ENCODE assay signal across 11 mouse cellular contexts in genomic region chr10:116261559-116261958, GRCm38 (mm10). TPM values are rescaled to one million over a fixed set of nuclear protein-coding genes. Genes with fewer than 3 reads are reported as not detected.
DNase-seq lines count a peak whose midpoint lies in the region; ATAC-seq and TF ChIP-seq lines count a peak whose summit lies in the region.
"Had no signal": no experiment of that assay in that cellular context is flagged by ENCODE, and none has a peak within 500 bp of the region (broad histone marks: within the 10 kb centered on the region; RNA-seq: fewer than 3 reads in every experiment).

No protein-coding gene starts in this region.

- WGBS in forebrain, embryonic 15.5 days = 72% methylated on average over 5 of the region's 5 CpGs
- 76% methylated on average over 5 of the region's 5 CpGs for WGBS in forebrain, embryonic 10.5 days
- 56% methylated on average over 5 of the region's 5 CpGs for WGBS in hindbrain, postnatal 0 days
- 71% methylated on average over 5 of the region's 5 CpGs for WGBS in hindbrain, embryonic 12.5 days
- WGBS in midbrain, embryonic 16.5 days = 56% methylated on average over 5 of the region's 5 CpGs
- 54% methylated on average over 5 of the region's 5 CpGs for WGBS in midbrain, embryonic 15.5 days
- WGBS in limb, embryonic 14.5 days = 68% methylated on average over 5 of the region's 5 CpGs
- WGBS in stomach, postnatal 0 days = 59% methylated on average over 5 of the region's 5 CpGs

- no peak for TF ChIP-seq CTCF in hindbrain, postnatal 0 days (IDR thresholded peaks at IDR 0.05; ENCODE audit: low read depth)
- no peak for TF ChIP-seq CTCF in stomach, postnatal 0 days (IDR thresholded peaks at IDR 0.05; ENCODE audit: low read depth)

- ATAC-seq in forebrain, embryonic 15.5 days (replicated peaks) = no peak
- no peak for ATAC-seq in hindbrain, postnatal 0 days
- no peak for ATAC-seq in hindbrain, embryonic 12.5 days (ENCODE audit: low FRiP score)
- ATAC-seq in midbrain, embryonic 16.5 days = peak; percentile 51; the same call in 1 of the 2 replicates
- no peak for ATAC-seq in midbrain, embryonic 15.5 days (replicated peaks)
- 0 out of 2 replicates have a peak, but pooled peaks have one; percentile 12 for ATAC-seq in limb, embryonic 14.5 days (ENCODE audit: low FRiP score, low read depth)
- no peak for ATAC-seq in stomach, postnatal 0 days (ENCODE audit: low FRiP score, low TSS enrichment)

- TF ChIP-seq EP300 in stomach, postnatal 0 days (optimal IDR thresholded peaks at IDR 0.05) = no peak

- H3K4me2 ChIP-seq in forebrain, embryonic 15.5 days (replicated peaks) = no peak overlapping the region
- H3K4me2 ChIP-seq in hindbrain, postnatal 0 days (ENCODE audit: low read depth, low read length) = no peak overlapping the region
- H3K4me2 ChIP-seq in hindbrain, embryonic 12.5 days (replicated peaks) = no peak overlapping the region
- H3K4me2 ChIP-seq in midbrain, embryonic 16.5 days (ENCODE audit: low read length) = no peak overlapping the region
- H3K4me2 ChIP-seq in midbrain, embryonic 15.5 days = no peak overlapping the region
- no peak overlapping the region for H3K4me2 ChIP-seq in limb, embryonic 14.5 days (replicated peaks; ENCODE audit: low read depth, low read length, severe bottlenecking)
- no peak overlapping the region for H3K4me2 ChIP-seq in stomach, postnatal 0 days (replicated peaks; ENCODE audit: low read depth)
- H3K4me2 ChIP-seq: embryonic facial prominence, embryonic 12.5 days had no signal

- H3K4me1 ChIP-seq in forebrain, embryonic 15.5 days = peaks cover 3% of the 10 kb centered on the region; the same call in 1 of the 2 replicates
- peaks cover 12% of the 10 kb centered on the region for H3K4me1 ChIP-seq in forebrain, embryonic 10.5 days
- no peaks in the 10 kb centered on the region for H3K4me1 ChIP-seq in hindbrain, postnatal 0 days (ENCODE audit: insufficient read depth, low read length)
- H3K4me1 ChIP-seq in hindbrain, embryonic 12.5 days = no peaks in the 10 kb centered on the region
- no peaks in the 10 kb centered on the region for H3K4me1 ChIP-seq in midbrain, embryonic 16.5 days (ENCODE audit: control insufficient read depth, insufficient read depth, low read length)
- no peaks in the 10 kb centered on the region; the same call in 1 of the 2 replicates for H3K4me1 ChIP-seq in midbrain, embryonic 15.5 days
- H3K4me1 ChIP-seq in limb, embryonic 14.5 days (ENCODE audit: control insufficient read depth, insufficient read depth, low read length) = peaks cover 12% of the 10 kb centered on the region; the same call in 1 of the 2 replicates
- no peaks in the 10 kb centered on the region for H3K4me1 ChIP-seq in stomach, postnatal 0 days (replicated peaks; ENCODE audit: control insufficient read depth, insufficient read depth)
- H3K4me1 ChIP-seq: embryonic facial prominence, embryonic 12.5 days had no signal

- TF ChIP-seq POLR2A in limb, embryonic 14.5 days (IDR thresholded peaks at IDR 0.05; ENCODE audit: borderline replicate concordance, extremely low read depth, insufficient read depth, insufficient read length) = no peak

- no peaks in the 10 kb centered on the region for H3K36me3 ChIP-seq in forebrain, embryonic 15.5 days
- no peaks in the 10 kb centered on the region for H3K36me3 ChIP-seq in forebrain, embryonic 10.5 days (replicated peaks)
- H3K36me3 ChIP-seq in hindbrain, postnatal 0 days (ENCODE audit: insufficient read depth, low read length) = no peaks in the 10 kb centered on the region
- H3K36me3 ChIP-seq in hindbrain, embryonic 12.5 days = no peaks in the 10 kb centered on the region
- no peaks in the 10 kb centered on the region for H3K36me3 ChIP-seq in midbrain, embryonic 16.5 days (ENCODE audit: control insufficient read depth, insufficient read depth, low read length)
- no peaks in the 10 kb centered on the region for H3K36me3 ChIP-seq in midbrain, embryonic 15.5 days (replicated peaks)
- no peaks in the 10 kb centered on the region for H3K36me3 ChIP-seq in limb, embryonic 14.5 days (ENCODE audit: control insufficient read depth, insufficient read depth, low read length)
- no peaks in the 10 kb centered on the region for H3K36me3 ChIP-seq in stomach, postnatal 0 days (ENCODE audit: control insufficient read depth, insufficient read depth, low read length)
- H3K36me3 ChIP-seq: embryonic facial prominence, embryonic 12.5 days had no signal

- no peak for DNase-seq in forebrain, embryonic 10.5 days (ENCODE audit: extremely low spot score, low spot score)
- DNase-seq in hindbrain, postnatal 0 days (ENCODE audit: low spot score) = no peak
- DNase-seq in limb, embryonic 14.5 days (ENCODE audit: low spot score) = no peak
- no peak for DNase-seq in stomach, postnatal 0 days (ENCODE audit: low spot score)
- DNase-seq: cerebellum, adult 8-10 months had no signal

- no peak overlapping the region for H3K4me3 ChIP-seq in forebrain, embryonic 15.5 days
- H3K4me3 ChIP-seq in forebrain, embryonic 10.5 days = no peak overlapping the region
- no peak overlapping the region for H3K4me3 ChIP-seq in hindbrain, postnatal 0 days (ENCODE audit: low read length)
- H3K4me3 ChIP-seq in hindbrain, embryonic 12.5 days = no peak overlapping the region
- no peak overlapping the region for H3K4me3 ChIP-seq in midbrain, embryonic 16.5 days (ENCODE audit: low read depth, low read length)
- no peak overlapping the region for H3K4me3 ChIP-seq in midbrain, embryonic 15.5 days
- no peak overlapping the region for H3K4me3 ChIP-seq in limb, embryonic 14.5 days (replicated peaks; ENCODE audit: low read length)
- H3K4me3 ChIP-seq in stomach, postnatal 0 days (ENCODE audit: low read depth, low read length) = no peak overlapping the region
- H3K4me3 ChIP-seq: embryonic facial prominence, embryonic 12.5 days had no signal

- no peaks in the 10 kb centered on the region for H3K27me3 ChIP-seq in forebrain, embryonic 15.5 days
- H3K27me3 ChIP-seq in forebrain, embryonic 10.5 days (ENCODE audit: poor library complexity, severe bottlenecking) = no peaks in the 10 kb centered on the region
- H3K27me3 ChIP-seq in hindbrain, postnatal 0 days (ENCODE audit: insufficient read depth, low read length) = no peaks in the 10 kb centered on the region
- H3K27me3 ChIP-seq in hindbrain, embryonic 12.5 days = no peaks in the 10 kb centered on the region
- no peaks in the 10 kb centered on the region for H3K27me3 ChIP-seq in midbrain, embryonic 16.5 days (ENCODE audit: control insufficient read depth, insufficient read depth, low read depth, low read length)
- H3K27me3 ChIP-seq in midbrain, embryonic 15.5 days (replicated peaks) = no peaks in the 10 kb centered on the region
- no peaks in the 10 kb centered on the region for H3K27me3 ChIP-seq in limb, embryonic 14.5 days (ENCODE audit: control insufficient read depth, insufficient read depth, low read length)
- H3K27me3 ChIP-seq in stomach, postnatal 0 days (ENCODE audit: control insufficient read depth, insufficient read depth, low read length) = no peaks in the 10 kb centered on the region
- H3K27me3 ChIP-seq: embryonic facial prominence, embryonic 12.5 days had no signal

- no peak overlapping the region for H3K9ac ChIP-seq in forebrain, embryonic 15.5 days (replicated peaks)
- no peak overlapping the region for H3K9ac ChIP-seq in hindbrain, postnatal 0 days (replicated peaks; ENCODE audit: low read length)
- no peak overlapping the region for H3K9ac ChIP-seq in hindbrain, embryonic 12.5 days
- H3K9ac ChIP-seq in midbrain, embryonic 16.5 days (ENCODE audit: low read depth, low read length) = no peak overlapping the region
- no peak overlapping the region for H3K9ac ChIP-seq in midbrain, embryonic 15.5 days
- no peak overlapping the region for H3K9ac ChIP-seq in limb, embryonic 14.5 days (ENCODE audit: low read depth, low read length, severe bottlenecking)
- no peak overlapping the region for H3K9ac ChIP-seq in stomach, postnatal 0 days (ENCODE audit: low read length)
- H3K9ac ChIP-seq: embryonic facial prominence, embryonic 12.5 days had no signal

- no peaks in the 10 kb centered on the region for H3K9me3 ChIP-seq in forebrain, embryonic 15.5 days
- no peaks in the 10 kb centered on the region for H3K9me3 ChIP-seq in forebrain, embryonic 10.5 days
- H3K9me3 ChIP-seq in hindbrain, postnatal 0 days (ENCODE audit: low read length) = no peaks in the 10 kb centered on the region
- no peaks in the 10 kb centered on the region for H3K9me3 ChIP-seq in hindbrain, embryonic 12.5 days (replicated peaks)
- no peaks in the 10 kb centered on the region for H3K9me3 ChIP-seq in midbrain, embryonic 16.5 days (replicated peaks; ENCODE audit: control insufficient read depth, low read length, poor library complexity, severe bottlenecking)
- H3K9me3 ChIP-seq in midbrain, embryonic 15.5 days = no peaks in the 10 kb centered on the region
- H3K9me3 ChIP-seq in limb, embryonic 14.5 days (ENCODE audit: control insufficient read depth, low read length) = no peaks in the 10 kb centered on the region
- H3K9me3 ChIP-seq in stomach, postnatal 0 days (ENCODE audit: control insufficient read depth, low read length) = no peaks in the 10 kb centered on the region
- H3K9me3 ChIP-seq: embryonic facial prominence, embryonic 12.5 days had no signal

- 0 out of 2 replicates have a peak overlapping the region, but pooled peaks have one; percentile 56 for H3K27ac ChIP-seq in forebrain, embryonic 15.5 days (replicated peaks)
- H3K27ac ChIP-seq in forebrain, embryonic 10.5 days = no peak overlapping the region
- H3K27ac ChIP-seq in hindbrain, postnatal 0 days = peak overlapping the region; percentile 37; the same call in 1 of the 2 replicates
- no peak overlapping the region for H3K27ac ChIP-seq in hindbrain, embryonic 12.5 days
- peak overlapping the region; percentile 10; the same call in 1 of the 2 replicates for H3K27ac ChIP-seq in midbrain, embryonic 16.5 days (ENCODE audit: low read length)
- no peak overlapping the region for H3K27ac ChIP-seq in midbrain, embryonic 15.5 days
- H3K27ac ChIP-seq in limb, embryonic 14.5 days (replicated peaks; ENCODE audit: low read depth, low read length) = peak overlapping the region; percentile 65; the same call in 1 of the 2 replicates
- H3K27ac ChIP-seq in stomach, postnatal 0 days (replicated peaks) = no peak overlapping the region
- H3K27ac ChIP-seq: macrophage had no signal

RNA-seq across cellular contexts. Expression of gene Ptprb, which starts 13.8 kb away (rescaled TPM):
- 2.4 and 2.5 TPM in 2 replicates for polyA plus RNA-seq in forebrain, embryonic 15.5 days (2015; fragmentation: Nextera tagmentation; extraction: Ambion mirVana)
- polyA plus RNA-seq in forebrain, embryonic 10.5 days (2016; fragmentation: Nextera tagmentation; extraction: Ambion mirVana) = 1.7 and 2.1 TPM in 2 replicates
- 8.1 and 8.8 TPM in 2 replicates for total RNA-seq in hindbrain, postnatal 0 days (2014; rRNA removed)
- 3.1 and 3.5 TPM in 2 replicates for polyA plus RNA-seq in hindbrain, postnatal 0 days (2015; fragmentation: Nextera tagmentation; extraction: Ambion mirVana)
- polyA plus RNA-seq in hindbrain, embryonic 12.5 days (2016; fragmentation: Nextera tagmentation; extraction: Ambion mirVana) = 3.6 and 4.0 TPM in 2 replicates
- polyA plus RNA-seq in midbrain, embryonic 16.5 days (2015; fragmentation: Nextera tagmentation; extraction: Ambion mirVana) = 3.4 and 3.5 TPM in 2 replicates
- 3.6 and 3.9 TPM in 2 replicates for polyA plus RNA-seq in midbrain, embryonic 15.5 days (2015; fragmentation: Nextera tagmentation; extraction: Ambion mirVana)
- polyA plus RNA-seq in limb, embryonic 14.5 days (2012; rRNA removed) = 2.0 and 2.3 TPM in 2 replicates
- polyA plus RNA-seq in limb, embryonic 14.5 days (2014; fragmentation: Nextera tagmentation; extraction: Ambion mirVana) = 3.3 and 3.4 TPM in 2 replicates
- polyA plus RNA-seq in stomach, postnatal 0 days (2015; fragmentation: Nextera tagmentation; extraction: Ambion mirVana) = 2.5 and 2.8 TPM in 2 replicates
- polyA plus RNA-seq: macrophage had no signal

Comparison
In these comparisons a context has a peak if more than half of its experiments do, and no peak if none do; other contexts are left out.
1. ATAC-seq: peak in midbrain, embryonic 16.5 days (single experiment) and limb, embryonic 14.5 days (single experiment); none in forebrain, embryonic 15.5 days (single experiment), hindbrain, postnatal 0 days (single experiment), hindbrain, embryonic 12.5 days (single experiment), midbrain, embryonic 15.5 days (single experiment) and stomach, postnatal 0 days (single experiment).
2. H3K27ac ChIP-seq: peak in forebrain, embryonic 15.5 days (single experiment), hindbrain, postnatal 0 days (single experiment), midbrain, embryonic 16.5 days (single experiment) and limb, embryonic 14.5 days (single experiment); none in forebrain, embryonic 10.5 days (single experiment), hindbrain, embryonic 12.5 days (single experiment), midbrain, embryonic 15.5 days (single experiment) and stomach, postnatal 0 days (single experiment).